Mouse (Mus musculus) ES-E14 (cell line): Measurements from ENCODE around the gene Atp10b.

Experiments
- CHD2 ChIP-seq: IDR thresholded peaks from 2 replicates; pipeline ENCODE4 v1.6.1; 2014; ENCODE audit warnings: mild to moderate bottlenecking, low read depth, low read length, inconsistent platforms
- HCFC1 ChIP-seq: IDR thresholded peaks from 2 replicates; pipeline ENCODE4 v1.6.1; 2012; ENCODE audit warnings: low read length, inconsistent platforms, borderline replicate concordance; ENCODE audit not compliant: insufficient read depth
- ZNF384 ChIP-seq: IDR thresholded peaks from 2 replicates; pipeline ENCODE4 v1.6.1; 2012; ENCODE audit warnings: low read depth, low read length, inconsistent platforms

- TF ChIP-seq CHD2 = no peak
- TF ChIP-seq HCFC1 = no peak
- TF ChIP-seq ZNF384 = no peak
Measured at GRCm38 (mm10) chr11:43230231-43230630, 80.6 kb downstream of the Atp10b start.
